Mouse (Mus musculus) layer of hippocampus, adult 8-10 months (tissue): ENCODE results near the gene Zfp748. TPM values are rescaled to one million over a fixed set of nuclear protein-coding genes. Genes with fewer than 3 reads are reported as not detected.
A peak's percentile ranks its signal among the peaks of the same experiment; 100 is the strongest.

Experiments
- DNase-seq, 2 experiments: peaks; one replicate each; pipeline ENCODE4 v3.0.0; 2022; ENCODE audit warnings: low spot score in 2 of 2
- total RNA-seq, 4 experiments: library from RNA; stranded (reverse); gene quantifications; 2 replicates each; pipeline ENCODE4 v1.2.4; 2022

Zfp748 gene
- total RNA-seq = 10 to 100 TPM in 3 of 4 experiments, 1 to 10 TPM in 1; 9.4 to 12.5 (median 10.5) TPM

DNA sequence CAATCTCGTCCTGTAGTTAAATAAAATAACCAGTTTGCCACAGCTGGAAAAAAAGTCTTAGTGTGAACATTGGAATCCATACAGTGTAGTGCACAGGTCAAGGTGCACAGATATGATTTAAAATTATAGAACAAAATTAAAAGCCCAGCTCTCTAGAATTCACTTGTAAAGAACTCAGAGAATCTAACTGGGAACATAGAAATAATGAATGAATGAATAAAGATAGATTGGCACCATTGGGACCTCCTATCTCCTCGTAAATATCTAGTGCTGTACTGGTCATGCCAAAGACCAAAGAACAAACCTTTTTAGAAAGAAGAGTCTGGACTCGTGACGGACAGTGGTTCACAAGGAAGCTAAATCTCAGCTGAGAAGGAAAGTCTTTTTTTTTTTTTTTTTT, at the start of gene Zfp748:
Zfp748 (minus strand) TSS at position 101 of the 400 bp plus-strand sequence.
- DNase-seq = no peak

GRCm38 (mm10) chr13:67572591-67573189, 19.1 kb upstream of the Zfp748 start:
- no peak for DNase-seq

- DNase-seq = peak; percentile 89
These were observed 904 bp downstream of the Zfp748 start for GRCm38 (mm10) chr13:67552505-67553346.

- DNase-seq = no peak
These were observed 7.7 kb downstream of the Zfp748 start for GRCm38 (mm10) chr13:67545941-67546340.

DNA sequence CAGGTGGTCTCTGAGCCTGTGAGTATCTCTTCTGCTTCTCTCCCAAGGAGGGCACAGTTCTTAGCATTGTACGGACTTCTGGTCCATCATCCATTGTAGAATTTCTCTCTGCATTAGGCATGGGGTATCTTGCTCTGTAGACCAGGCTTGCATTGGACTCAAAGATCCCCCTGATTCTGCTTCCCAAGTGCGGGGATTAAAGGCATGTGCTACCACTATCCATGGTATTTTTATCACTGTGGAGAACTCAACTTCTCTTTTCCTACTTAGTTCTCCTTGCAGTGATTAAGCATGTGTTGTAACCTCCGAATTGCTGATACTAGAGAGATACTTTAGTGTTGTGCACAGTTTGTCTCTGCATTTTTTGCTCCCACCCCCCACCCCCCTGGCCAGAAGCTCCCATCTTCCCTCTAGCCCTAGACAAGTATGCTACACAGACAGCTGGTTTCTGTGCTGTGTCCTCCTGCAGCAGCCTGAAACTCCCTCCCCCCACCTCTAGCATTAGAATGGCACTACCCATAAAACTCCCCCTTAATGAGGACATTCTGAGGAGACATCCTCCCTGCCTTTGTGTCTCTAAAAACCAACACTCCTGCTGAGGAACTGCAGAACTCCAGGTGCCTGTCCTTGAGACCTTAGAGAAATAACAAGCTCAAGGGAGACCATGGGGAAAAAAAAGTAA, 26.4 kb downstream of the Zfp748 start:
- DNase-seq = no peak

GRCm38 (mm10) chr13:67525753-67526410, 27.7 kb downstream of the Zfp748 start, which contains the start of the genes Gm26965 and Zfp87:
Gene Gm26965 (minus strand): TSS chr13:67526151.
Gene Zfp87 (minus strand): TSS chr13:67526177.
- DNase-seq = peak; percentile 92

- DNase-seq = no peak
These were observed 52.7 kb downstream of the Zfp748 start for GRCm38 (mm10) chr13:67500908-67501307.

DNA sequence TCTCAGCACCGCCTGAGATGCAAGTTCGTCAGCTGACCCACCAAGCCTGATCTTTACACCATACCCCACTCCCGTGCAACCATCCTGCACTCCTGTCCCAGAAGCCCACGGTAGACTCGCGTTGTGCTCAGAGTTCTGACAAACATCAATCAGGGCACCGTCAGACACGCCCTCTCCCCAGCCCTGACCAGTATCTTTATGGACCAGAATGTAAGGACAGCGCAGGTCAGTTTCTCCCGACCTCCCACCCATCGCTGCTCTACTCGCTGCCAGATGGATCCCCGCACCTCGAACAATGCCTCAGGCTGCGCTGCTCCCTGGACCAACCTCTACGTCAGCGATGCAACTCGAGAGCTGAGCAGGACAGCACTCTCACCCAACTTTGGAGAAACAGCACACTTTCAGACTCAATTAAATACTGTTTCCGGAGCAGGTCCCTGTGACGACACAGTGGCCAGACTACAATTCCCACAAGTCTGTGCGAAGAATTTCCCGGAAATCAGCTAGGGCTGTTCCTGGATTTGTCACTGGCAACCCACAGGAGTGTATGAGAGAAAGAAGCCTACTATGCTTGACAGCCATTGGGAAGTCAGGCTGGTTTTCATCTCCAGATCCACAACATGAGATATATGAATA, 53.4 kb downstream of the Zfp748 start, which contains the start of gene Zfp58:
Zfp58 (minus strand) TSS at position 472 of the 636 bp plus-strand sequence.
- DNase-seq = peak; percentile 88 to 89

DNA sequence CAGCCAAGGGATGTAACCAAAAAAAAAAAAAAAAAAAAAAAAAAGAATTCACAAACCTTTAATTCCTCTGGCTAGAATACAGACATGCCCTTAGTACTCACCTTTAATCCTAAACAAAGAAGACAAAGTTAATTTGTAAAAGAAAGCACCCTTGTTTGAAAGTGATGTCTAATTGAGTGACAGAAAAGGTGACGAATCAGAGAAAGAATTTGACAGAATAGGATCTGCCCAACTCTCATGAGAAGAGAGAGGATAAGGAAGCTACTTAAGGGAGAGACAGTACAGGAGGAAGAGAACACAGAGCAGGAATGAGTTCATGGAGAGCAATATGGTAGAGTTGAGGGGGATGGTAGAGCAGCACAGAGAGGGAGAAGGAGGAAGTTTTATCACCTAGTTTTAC, 58.0 kb downstream of the Zfp748 start:
- DNase-seq = no peak

Other genes with a start within 250 kb of the Zfp748 start
- 1 to 10 TPM; 5.0 to 9.0 (median 6.3) TPM for gene Zfp457, start 247.3 kb downstream of the Zfp748 start, total RNA-seq
- gene Zfp595, start 221.3 kb downstream of the Zfp748 start, total RNA-seq = 1 to 10 TPM; 3.2 to 4.3 (median 3.9) TPM
- 1 to 10 TPM in 2 of 4 experiments, not detected in 2; 1.1 to 3.2 TPM for gene Gm28044, start 193.3 kb downstream of the Zfp748 start, total RNA-seq
- 1 to 10 TPM; 1.1 to 2.0 (median 1.3) TPM for gene Zfp953, start 193.2 kb downstream of the Zfp748 start, total RNA-seq
- gene Gm28041, start 178.1 kb downstream of the Zfp748 start, total RNA-seq = not detected
- 1 to 10 TPM; 1.0 to 1.9 (median 1.6) TPM for gene Zfp456, start 178.0 kb downstream of the Zfp748 start, total RNA-seq
- gene Zfp429, start 154.0 kb downstream of the Zfp748 start, total RNA-seq = 1 to 10 TPM; 2.2 to 4.5 (median 2.4) TPM
- 1 to 10 TPM; 3.4 to 5.9 (median 4.4) TPM for gene Zfp459, start 132.4 kb downstream of the Zfp748 start, total RNA-seq
- gene Zfp874a, start 102.2 kb downstream of the Zfp748 start, total RNA-seq = 10 to 100 TPM; 10.5 to 18.9 (median 15.5) TPM
- gene Zfp874b, start 69.6 kb downstream of the Zfp748 start, total RNA-seq = 10 to 100 TPM; 12.4 to 23.2 (median 17.5) TPM
- 10 to 100 TPM in 2 of 4 experiments, 1 to 10 TPM in 2; 8.4 to 12.4 (median 10.4) TPM for gene Zfp58, start 53.3 kb downstream of the Zfp748 start, total RNA-seq
- gene Gm26965, start 27.7 kb downstream of the Zfp748 start, total RNA-seq = under 1 TPM in 1 of 4 experiments, not detected in 3; 0.25 TPM
- 10 to 100 TPM; 21.4 to 24.6 (median 23.7) TPM for gene Zfp87, start 27.7 kb downstream of the Zfp748 start, total RNA-seq
- gene Zfp729b, start 55.9 kb upstream of the Zfp748 start, total RNA-seq = 10 to 100 TPM in 1 of 4 experiments, 1 to 10 TPM in 3; 8.7 to 10.2 (median 9.1) TPM
- 1 to 10 TPM in 3 of 4 experiments, not detected in 1; 1.1 to 2.5 (median 1.7) TPM for gene Gm49345, start 83.9 kb upstream of the Zfp748 start, total RNA-seq
- 10 to 100 TPM in 3 of 4 experiments, 1 to 10 TPM in 1; 9.2 to 12.6 (median 10.6) TPM for gene Zfp729a, start 84.0 kb upstream of the Zfp748 start, total RNA-seq
- gene Zfp738, start 133.2 kb upstream of the Zfp748 start, total RNA-seq = 10 to 100 TPM; 21.2 to 33.3 (median 30.4) TPM
- gene Zfp65, start 175.3 kb upstream of the Zfp748 start, total RNA-seq = 10 to 100 TPM; 12.4 to 20.6 (median 16.4) TPM
- 1 to 10 TPM; 4.5 to 7.8 (median 7.0) TPM for gene Zfp85, start 201.4 kb upstream of the Zfp748 start, total RNA-seq
- gene Zfp493, start 225.9 kb upstream of the Zfp748 start, total RNA-seq = 1 to 10 TPM; 3.5 to 7.2 (median 5.1) TPM